Mouse (Mus musculus) G1E (cell line): Measurements from ENCODE around the gene Ppwd1.

Experiments
- CTCF ChIP-seq: IDR thresholded peaks from 2 replicates; pipeline ENCODE4 v1.5.1; 2012; ENCODE audit warnings: low read depth, low read length, inconsistent platforms, mixed read lengths
- GATA1 ChIP-seq: IDR thresholded peaks from 2 replicates; pipeline ENCODE4 v1.6.1; 2012; ENCODE audit warnings: borderline replicate concordance, low read length, inconsistent platforms, mixed read lengths
- POLR2AphosphoS5 ChIP-seq: IDR thresholded peaks from 2 replicates; pipeline ENCODE4 v1.6.1; 2012; ENCODE audit warnings: low read depth, low read length, inconsistent platforms; ENCODE audit not compliant: insufficient replicate concordance
- TAL1 ChIP-seq: conservative IDR thresholded peaks from 2 replicates; pipeline ENCODE4 v1.6.1; 2012; ENCODE audit warnings: low read depth, low read length, inconsistent platforms, mixed read lengths

- TF ChIP-seq POLR2AphosphoS5 (no peak), CTCF (no peak), GATA1 (no peak), TAL1 (no peak)
These were observed 50.0 kb downstream of the Ppwd1 start, which contains the start of gene Trim23 for GRCm38 (mm10) chr13:104178650-104179121.
